Mouse (Mus musculus) c-Kit-positive CD71-positive TER-119-positive erythroid progenitor cells, embryonic 14.5 days (primary cell): ENCODE measurements around the gene F12.

Experiments used
- DNase-seq: peaks from one replicate; pipeline ENCODE4 v3.0.0-alpha.2; 2013; ENCODE audit warnings: low spot score

Gene F12

GRCm38 (mm10) chr13:55413333-55413732, 13.3 kb downstream of the F12 start:
- no peak for DNase-seq

GRCm38 (mm10) chr13:55412643-55413307, 13.8 kb downstream of the F12 start:
- DNase-seq, result no peak

GRCm38 (mm10) chr13:55411826-55412225, 14.8 kb downstream of the F12 start:
- DNase-seq, result no peak

GRCm38 (mm10) chr13:55408546-55409120, 18.0 kb downstream of the F12 start:
- DNase-seq, result no peak

GRCm38 (mm10) chr13:55407341-55407740, 19.3 kb downstream of the F12 start:
- DNase-seq, result no peak

GRCm38 (mm10) chr13:55405783-55406390, 20.7 kb downstream of the F12 start:
- DNase-seq, result no peak

GRCm38 (mm10) chr13:55404853-55405782, 21.5 kb downstream of the F12 start:
- DNase-seq, result peak; percentile 60

- no peak for DNase-seq
Measured at GRCm38 (mm10) chr13:55403935-55404852, 22.4 kb downstream of the F12 start.

GRCm38 (mm10) chr13:55403266-55403665, 23.3 kb downstream of the F12 start:
- no peak for DNase-seq

GRCm38 (mm10) chr13:55400039-55400346, 26.6 kb downstream of the F12 start:
- DNase-seq, result no peak

GRCm38 (mm10) chr13:55399300-55400038, 27.1 kb downstream of the F12 start:
- no peak for DNase-seq

- DNase-seq, result no peak
Measured at GRCm38 (mm10) chr13:55398088-55398487, 28.5 kb downstream of the F12 start, which contains the start of gene Slc34a1. Slc34a1 (plus strand) TSS chr13:55398187.

GRCm38 (mm10) chr13:55392933-55393332, 33.7 kb downstream of the F12 start:
- no peak for DNase-seq

GRCm38 (mm10) chr13:55391626-55392029, 35.0 kb downstream of the F12 start:
- DNase-seq, result no peak

GRCm38 (mm10) chr13:55390644-55391043, 35.9 kb downstream of the F12 start:
- no peak for DNase-seq

- DNase-seq, result no peak
Measured at GRCm38 (mm10) chr13:55381790-55382189, 44.8 kb downstream of the F12 start.

- DNase-seq, result no peak
Measured at GRCm38 (mm10) chr13:55378907-55379580, 47.5 kb downstream of the F12 start.

GRCm38 (mm10) chr13:55375877-55376276, 50.7 kb downstream of the F12 start:
- DNase-seq, result no peak

GRCm38 (mm10) chr13:55374206-55374924, 52.2 kb downstream of the F12 start:
- DNase-seq, result no peak
